In genomic region chr3:69136059-69136458, GRCm38 (mm10) we compare ENCODE assay signal across 16 mouse cellular contexts.
"Had no signal": no experiment of that assay in that cellular context is flagged by ENCODE, and none has a peak within 500 bp of the region (broad histone marks: within the 10 kb centered on the region; RNA-seq: fewer than 3 reads in every experiment).

No protein-coding gene starts in this region.

- H3K4me2 ChIP-seq: neural tube, embryonic 13.5 days; neural tube, embryonic 15.5 days; stomach, embryonic 15.5 days had no signal

- H3K9me3 ChIP-seq: neural tube, embryonic 13.5 days; neural tube, embryonic 15.5 days; stomach, embryonic 15.5 days had no signal

- H3K4me3 ChIP-seq: neural tube, embryonic 13.5 days; neural tube, embryonic 15.5 days; stomach, embryonic 15.5 days had no signal

- DNase-seq: retina, postnatal 1 day; right cerebral cortex, adult 18-20 months; right cerebral cortex, postnatal 14 days; right cerebral cortex, postnatal 25 days; right cerebral cortex, postnatal 4 days; spleen, adult 18-20 months; thymus, adult 18-20 months; thymus, adult 2 months; thymus, postnatal 14 days; thymus, postnatal 25 days; thymus, postnatal 36 days; thymus, postnatal 4 days had no signal

- H3K9ac ChIP-seq: neural tube, embryonic 13.5 days; neural tube, embryonic 15.5 days; stomach, embryonic 15.5 days had no signal

- H3K27ac ChIP-seq: neural tube, embryonic 13.5 days; neural tube, embryonic 15.5 days; stomach, embryonic 15.5 days; stomach, postnatal 0 days had no signal

- H3K4me1 ChIP-seq: neural tube, embryonic 15.5 days; stomach, embryonic 15.5 days had no signal

- H3K36me3 ChIP-seq: neural tube, embryonic 13.5 days; neural tube, embryonic 15.5 days; stomach, embryonic 15.5 days had no signal

- H3K27me3 ChIP-seq: neural tube, embryonic 13.5 days; neural tube, embryonic 15.5 days; stomach, embryonic 15.5 days had no signal
